Mouse (Mus musculus): ENCODE results near the gene Rpn2.
A peak's percentile ranks its signal among the peaks of the same experiment; 100 is the strongest.

Rpn2 gene

DNA sequence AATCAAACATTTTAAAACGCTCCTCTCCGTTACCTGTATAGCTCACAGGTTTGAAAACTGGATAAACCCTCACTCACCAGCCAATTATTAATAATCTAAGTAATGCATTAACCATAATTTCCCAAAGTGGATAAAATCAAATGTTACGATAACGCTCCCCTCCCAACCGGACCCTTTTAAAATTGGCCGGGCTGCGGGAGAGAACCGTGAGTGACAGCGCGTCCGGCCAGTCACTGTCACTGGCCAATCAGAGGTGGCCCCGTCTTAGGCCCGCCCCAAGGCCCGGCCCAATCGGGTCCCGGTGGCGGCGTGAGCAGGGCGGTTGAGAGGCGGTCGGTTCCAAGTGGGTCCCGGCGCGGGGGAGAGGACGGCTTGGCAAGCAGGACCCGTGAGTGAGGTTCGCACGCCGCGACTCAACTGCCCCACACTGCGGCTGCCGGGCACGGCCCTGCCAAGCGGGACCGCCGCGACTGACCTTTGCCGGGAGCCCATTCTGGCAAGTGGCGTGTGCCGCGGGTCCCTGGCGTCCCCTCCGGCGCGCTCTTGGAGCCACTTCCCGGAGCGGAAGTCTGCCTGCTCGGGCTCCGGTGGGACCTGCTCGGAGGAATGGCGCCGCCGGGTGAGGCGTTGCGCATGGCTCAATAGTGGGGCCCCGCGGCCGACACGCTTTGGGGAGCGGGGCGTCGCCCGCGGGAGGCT lies at the start of gene Rpn2:
Rpn2 (plus strand) TSS at position 301 of the 699 bp plus-strand sequence.
- peak; percentile 88 for DNase-seq (ENCODE audit: low read depth, low spot score)

DNA sequence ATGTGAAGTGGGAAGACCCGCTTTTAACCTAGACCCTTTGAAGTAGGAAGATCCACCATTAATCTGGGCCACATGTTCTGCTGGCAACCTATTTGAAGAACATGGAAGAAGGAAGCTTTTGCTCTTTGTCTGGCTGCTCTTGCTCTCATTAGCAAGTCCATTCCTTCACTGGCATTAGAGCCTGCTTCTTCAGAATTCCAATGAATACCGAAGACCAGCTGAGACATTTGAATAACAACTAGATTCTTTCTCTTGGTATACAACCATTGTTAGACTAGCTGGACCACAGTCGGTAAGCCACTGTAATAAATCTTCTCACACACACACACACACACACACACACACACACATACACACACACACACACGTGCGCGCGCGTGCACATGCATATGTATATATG lies 42.9 kb upstream of the Rpn2 start:
- DNase-seq (ENCODE audit: low read depth, low spot score), result no peak

DNA sequence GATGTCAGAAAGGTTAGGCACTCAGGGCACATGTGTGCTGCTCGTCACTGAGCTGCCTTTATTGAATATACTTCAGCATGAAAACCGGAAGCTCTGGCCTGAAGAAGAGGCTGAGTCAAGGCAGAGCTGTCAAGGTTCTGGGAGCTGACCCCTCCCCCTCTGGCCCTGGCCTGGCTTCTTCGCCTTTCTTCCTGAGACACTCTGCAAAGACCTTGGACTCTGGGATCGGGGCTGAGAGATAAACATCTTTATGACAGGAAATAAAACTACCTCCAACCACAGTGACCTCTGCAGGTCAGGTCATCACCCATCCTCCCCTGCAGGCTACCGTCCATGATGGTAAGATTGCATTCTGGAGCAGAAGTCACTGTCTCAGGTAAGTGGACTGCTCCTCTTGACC lies 33.8 kb upstream of the Rpn2 start:
- no peak for DNase-seq (ENCODE audit: low read depth, low spot score)

DNA sequence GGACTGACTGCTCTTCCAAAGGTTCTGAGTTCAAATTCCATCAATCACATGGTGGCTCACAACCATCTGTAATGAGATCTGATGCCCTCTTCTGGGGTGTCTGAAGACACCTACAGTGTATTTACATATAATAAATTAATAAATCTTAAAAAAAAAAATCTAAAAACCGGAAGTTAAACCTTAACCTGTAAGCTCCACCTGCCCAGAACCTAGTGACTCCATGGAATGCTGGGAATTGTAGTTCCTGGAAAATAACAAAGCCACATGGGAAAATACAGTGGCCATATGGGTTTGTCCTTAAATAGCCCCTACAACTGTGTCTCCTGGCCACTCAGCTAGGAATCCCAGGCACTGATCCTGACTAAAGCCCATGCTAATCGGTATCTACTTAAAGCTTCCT lies 33.2 kb upstream of the Rpn2 start:
- DNase-seq (ENCODE audit: low read depth, low spot score), result peak; percentile 38

DNA sequence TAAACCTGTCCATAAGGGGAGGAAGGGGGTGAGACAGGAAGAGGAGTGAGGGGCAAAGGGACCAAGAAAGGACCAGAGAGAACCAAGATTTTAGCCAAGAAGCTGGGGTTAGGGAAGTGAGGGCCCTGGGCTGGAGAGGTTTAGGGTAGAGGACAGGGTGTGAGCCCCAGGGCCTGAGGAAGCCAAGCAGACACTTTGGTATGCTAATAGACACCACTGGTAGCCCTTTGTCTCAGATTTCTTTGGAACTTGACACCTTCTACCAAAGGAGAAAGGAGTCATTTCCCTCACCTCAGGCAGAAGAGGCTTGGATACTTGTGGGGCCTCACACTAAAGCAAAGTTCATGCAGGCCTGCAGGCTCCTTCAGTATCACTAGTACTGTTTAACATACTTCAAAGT lies 30.7 kb upstream of the Rpn2 start:
- no peak for DNase-seq (ENCODE audit: low read depth, low spot score)

DNA sequence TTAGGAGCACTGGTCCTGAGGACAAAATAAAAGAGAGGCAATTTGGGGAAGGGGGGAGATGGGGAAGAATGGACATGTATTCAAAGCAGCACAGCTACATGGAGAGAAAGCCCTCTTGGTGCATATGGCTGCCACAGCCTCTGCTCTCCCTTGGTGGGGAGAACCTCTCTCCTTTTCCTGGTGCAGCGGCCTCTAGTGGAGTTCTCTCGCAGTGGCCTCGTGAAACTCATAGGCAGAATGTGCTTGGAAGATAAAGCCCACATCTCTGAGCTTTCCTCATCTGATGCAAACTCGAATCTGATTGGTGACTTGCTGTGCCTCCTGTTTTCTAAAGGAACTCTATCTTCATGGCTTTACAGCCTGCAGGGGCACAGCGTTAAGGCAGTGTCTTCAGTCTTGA lies 19.1 kb upstream of the Rpn2 start:
- DNase-seq (ENCODE audit: low read depth, low spot score), result peak; percentile 45

DNA sequence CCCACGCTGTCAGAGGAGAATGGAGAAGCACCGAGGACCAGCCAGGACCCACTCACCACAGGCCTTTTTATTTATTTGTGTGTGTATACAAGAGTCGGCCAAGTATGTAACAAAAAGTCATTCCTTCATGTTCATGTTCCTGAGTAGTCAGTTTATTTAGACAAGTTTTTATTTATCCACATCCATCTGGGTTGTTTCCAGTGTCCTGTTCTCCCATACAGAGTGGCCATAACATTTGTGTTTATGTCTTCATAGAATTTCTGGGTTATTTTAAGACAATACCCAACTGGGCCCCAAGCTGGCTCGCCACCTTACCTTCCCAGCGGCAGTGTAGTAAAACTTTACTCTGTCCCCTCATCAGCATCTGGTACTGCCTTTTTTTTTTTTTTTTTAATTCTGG lies 16.9 kb upstream of the Rpn2 start:
- DNase-seq (ENCODE audit: low read depth, low spot score), result no peak

DNA sequence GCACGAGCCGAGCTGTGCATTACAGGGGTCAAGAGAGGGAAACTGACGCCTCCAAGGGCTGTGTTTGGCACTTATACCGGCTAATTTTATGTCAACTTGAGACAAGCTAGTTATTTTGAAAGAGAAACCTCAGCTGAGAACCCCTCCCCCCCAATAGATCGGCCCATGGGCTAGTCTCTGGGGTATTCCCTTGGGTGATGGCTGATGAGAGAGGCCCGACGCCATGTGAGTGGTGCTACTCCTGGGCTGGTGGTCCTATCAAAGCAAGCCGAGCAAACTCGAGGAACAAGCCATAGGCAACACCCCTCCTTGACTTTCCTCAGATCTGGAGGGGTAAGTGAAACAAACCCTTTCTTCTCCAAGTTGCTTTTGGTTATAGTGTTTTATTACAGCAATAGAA lies 16.3 kb upstream of the Rpn2 start:
- DNase-seq (ENCODE audit: low read depth, low spot score), result no peak

DNA sequence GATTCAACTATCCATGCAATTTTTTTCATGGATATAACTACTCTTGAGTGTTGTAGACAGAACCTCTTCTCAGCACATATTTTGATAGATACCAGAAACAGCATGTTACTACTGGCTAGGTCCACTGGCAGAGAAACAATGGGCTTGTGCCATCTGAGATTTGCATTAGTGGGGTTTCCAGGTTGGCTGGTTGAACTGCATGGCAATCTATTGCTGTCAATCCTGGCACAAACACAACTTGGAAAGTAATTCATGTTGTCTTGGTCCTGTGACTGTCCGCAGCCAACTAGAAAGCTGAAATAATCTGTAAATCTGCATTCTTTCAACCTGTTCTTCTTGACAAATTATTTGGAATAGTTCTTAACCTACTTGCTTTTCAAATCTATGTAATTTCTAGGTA lies 15.7 kb upstream of the Rpn2 start:
- no peak for DNase-seq (ENCODE audit: low read depth, low spot score)

DNA sequence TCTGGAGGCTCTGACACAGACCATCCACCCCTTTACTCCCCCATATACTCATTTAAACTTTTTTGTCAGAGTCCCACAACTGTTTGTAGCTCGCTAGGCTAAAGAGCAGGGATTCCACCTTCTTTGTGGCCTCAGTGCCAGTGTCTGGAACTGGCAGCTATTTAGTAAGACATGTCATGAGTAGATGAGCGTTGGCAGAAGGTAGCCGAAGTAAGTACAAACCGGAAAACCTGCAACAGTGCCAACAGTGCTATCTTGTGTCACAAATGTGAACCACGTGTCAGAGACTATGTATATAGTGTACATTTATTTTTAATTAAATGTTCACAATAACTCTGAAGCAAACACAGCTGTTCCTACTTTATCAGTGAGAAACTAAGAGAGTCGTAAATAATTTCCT lies 15.0 kb upstream of the Rpn2 start:
- DNase-seq (ENCODE audit: low read depth, low spot score), result no peak

DNA sequence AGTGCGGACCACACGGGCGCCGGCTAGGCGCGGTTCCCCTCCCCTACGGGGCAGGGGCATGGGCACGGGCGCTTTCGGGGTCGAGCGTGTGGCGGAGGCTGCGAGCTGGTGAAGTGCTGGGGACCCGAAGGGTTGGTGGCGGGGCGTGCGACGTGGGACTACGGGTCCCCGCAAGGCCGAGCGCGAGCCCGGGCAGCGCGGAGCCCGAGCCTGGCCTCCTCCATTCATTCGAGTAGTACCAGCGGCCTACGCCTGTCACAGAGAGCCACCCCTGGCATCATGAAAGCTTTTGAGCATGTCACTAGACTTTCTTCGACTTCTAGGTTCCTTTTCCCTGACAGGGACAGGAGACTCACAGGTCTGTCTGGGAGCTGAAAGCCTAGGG lies 591 bp downstream of the Rpn2 start, which contains the start of gene Mroh8:
Mroh8 (minus strand) TSS at position 134 of the 385 bp plus-strand sequence.
- no peak for DNase-seq (ENCODE audit: low read depth, low spot score)

DNA sequence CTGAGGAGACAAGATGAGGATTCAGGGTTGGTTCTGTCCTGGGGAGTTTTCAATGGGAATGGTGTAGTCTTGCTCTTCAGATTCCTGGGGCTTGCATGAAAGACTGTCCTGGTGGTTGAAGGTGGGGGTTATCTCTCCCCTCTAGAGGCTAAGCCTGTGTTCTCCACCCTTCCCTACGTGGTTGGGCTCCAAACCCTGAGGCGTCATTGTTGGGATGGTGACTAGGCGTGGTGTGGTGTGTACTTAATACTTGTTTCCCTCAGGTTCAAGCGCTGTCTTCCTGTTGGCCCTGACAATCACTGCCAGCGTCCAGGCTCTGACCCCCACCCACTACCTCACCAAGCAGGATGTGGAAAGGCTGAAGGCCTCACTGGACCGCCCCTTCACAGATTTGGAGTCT lies 4.5 kb downstream of the Rpn2 start:
- DNase-seq (ENCODE audit: low read depth, low spot score), result no peak

DNA sequence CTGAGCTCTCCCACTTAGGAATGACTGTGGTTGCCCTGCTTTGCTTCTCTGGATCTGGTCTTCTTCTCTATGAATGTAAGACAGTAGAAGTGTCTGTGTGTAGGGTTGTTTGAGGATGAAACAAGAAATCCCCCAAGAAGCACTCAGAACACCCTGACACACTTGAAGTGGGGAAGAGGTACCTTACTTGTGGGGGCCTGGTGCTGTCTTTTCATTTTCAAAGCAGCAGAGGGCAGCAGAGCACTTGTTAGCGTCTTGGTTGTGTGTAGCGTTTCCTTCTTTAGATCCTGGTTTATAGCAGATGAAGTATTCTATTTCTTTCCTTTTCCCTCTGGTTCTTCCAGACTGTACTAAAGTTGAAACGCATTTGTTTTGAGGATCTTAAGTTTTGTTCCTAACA lies 8.7 kb downstream of the Rpn2 start:
- peak; percentile 41 for DNase-seq (ENCODE audit: low read depth, low spot score)

DNA sequence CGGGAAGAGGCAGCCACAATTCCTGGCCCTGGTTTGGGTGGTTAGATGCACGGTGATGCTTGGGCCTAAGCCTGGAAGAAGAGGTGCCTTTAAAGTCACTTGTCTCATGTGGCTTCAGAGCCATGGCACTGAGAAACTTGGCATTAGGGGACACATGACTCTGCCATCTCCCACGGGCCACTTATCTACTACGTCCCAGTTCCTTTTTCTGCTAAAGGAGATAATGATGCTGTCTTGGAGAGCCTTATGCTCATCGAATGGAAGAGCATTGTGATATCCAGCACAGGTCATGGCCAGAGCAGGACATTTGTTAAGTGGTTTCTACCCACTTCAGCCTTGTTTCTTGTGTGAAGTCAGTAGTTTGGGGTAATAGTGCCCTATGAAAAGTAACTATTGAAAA lies 10.2 kb downstream of the Rpn2 start:
- DNase-seq (ENCODE audit: low read depth, low spot score), result no peak

DNA sequence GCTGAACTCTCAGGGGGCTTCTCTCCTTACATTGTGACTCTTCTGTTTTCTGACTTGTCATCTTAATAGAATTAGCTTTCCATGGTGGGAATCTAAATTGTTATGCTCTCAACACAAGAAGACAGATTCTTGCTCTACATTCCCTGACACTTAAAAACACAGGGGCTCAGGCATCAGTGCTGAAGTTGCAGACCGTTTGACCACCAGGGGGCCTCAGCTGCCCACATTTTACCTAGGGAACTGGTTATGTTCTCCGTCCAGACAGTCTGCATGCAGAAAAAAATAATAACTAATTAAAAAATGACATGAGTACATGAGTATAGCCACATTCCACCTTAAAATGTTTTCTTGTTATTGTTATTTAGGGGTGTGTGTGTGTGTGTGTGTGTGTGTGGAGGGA lies 13.3 kb downstream of the Rpn2 start:
- DNase-seq (ENCODE audit: low read depth, low spot score), result peak; percentile 52

DNA sequence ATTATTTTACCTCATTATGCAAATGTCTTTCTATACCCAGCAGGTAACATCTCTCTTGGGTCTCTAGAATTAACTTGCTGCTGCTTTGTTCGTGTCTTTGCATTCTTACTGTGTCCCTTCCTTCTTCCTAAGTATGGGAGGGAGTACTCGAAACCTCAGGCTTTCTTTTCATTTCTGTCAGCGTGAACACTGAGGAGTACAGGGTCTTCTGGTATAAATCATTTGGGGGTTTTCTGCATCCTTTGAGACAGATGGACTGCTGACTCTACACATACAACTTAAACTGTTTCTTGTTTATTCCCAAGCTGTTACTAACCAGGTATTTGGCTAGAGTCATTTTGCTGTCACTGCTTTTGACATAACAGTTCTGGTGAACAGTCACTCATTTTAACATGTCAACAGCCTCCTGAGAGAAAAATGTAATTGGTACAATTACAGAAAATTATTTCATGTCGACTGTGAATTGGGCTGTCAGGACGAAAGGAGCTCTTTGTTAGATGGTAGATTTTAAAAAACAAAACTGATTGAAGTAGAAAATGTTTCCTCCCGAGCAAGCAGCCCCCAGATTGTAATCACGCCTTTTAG lies 17.4 kb downstream of the Rpn2 start:
- no peak for DNase-seq (ENCODE audit: low read depth, low spot score)

DNA sequence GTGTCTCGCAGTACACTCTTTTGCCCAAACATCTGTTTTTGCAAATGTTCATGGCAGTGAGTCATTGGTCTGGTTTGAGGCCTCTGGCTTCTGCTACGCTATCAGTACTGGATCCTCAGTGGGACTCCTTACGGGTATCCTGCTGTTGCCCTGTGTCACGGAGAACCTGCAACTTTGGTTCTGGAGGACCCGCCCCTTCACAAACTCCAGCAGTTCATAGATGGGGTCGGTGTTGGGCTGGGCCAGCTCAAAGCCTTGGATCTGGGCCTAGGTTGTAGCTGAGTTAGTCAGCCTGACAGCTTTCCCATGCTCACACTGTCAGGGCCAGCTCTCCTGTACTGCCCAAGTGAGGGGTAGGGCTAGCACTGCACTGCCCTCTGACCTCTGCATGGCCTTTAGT lies 21.2 kb downstream of the Rpn2 start:
- no peak for DNase-seq (ENCODE audit: low read depth, low spot score)

DNA sequence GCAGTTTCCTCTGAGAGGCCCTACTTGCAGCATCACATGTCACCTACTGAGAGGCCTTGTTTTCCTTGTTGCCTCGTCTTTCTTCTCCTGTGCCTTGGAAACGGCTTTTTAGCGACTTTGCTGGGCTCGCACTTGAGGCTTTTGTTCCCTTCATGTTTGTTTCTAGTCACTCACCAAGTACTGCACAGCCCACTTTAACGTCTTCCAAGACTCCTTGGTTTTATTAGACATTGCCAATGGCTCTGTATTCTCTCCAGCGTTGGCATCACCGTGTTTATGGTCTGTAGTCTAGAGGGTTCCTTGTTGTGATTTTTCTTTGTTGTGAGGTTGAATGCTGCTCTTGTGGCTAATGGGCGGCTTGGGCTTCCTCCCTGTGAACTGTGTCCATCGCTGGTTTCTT lies 24.3 kb downstream of the Rpn2 start:
- DNase-seq (ENCODE audit: low read depth, low spot score), result no peak

DNA sequence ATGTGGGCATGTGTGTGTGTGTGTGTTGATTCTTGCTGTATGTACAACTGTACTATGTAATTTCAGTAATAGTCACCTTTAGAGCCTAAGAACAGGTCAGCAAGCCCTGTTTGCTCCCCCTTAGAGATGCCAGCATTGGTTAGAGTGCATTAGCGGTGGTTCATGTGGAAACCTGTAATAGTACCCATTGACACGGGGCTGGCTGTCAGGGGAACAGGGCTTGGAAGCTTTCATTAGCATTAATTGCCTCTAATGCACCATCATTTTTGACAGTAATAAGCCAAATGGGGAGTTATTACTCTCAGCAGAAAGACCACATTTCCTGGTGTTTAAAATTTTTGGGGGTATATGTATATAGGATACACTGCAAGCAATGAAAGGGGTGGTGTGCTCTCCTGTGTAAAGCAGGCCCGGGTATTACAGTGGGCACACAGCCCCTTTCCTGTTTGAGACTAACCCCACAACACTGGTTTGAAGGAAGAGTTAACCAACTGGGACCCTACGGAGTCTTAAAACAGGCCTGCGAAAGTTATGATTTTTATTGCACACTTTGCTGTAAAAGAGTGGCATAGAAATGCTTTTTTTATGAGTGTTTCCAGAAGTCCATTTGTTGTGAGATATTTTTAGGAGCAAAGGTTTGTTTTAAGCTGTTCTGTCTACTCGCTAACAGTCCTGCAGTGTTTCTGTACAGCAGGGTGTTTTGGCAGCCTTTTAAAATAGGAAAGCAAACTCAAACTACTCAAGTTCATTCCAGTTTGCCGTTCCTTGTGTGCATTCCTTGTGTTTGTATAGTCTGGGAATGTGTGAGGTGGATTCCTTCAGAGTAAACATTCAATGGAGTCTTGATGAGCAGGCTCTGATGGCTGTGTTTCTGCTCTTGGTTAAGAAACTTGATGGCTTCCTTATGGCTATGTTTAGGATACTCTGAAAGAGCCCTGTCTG lies 27.5 kb downstream of the Rpn2 start:
- no peak for DNase-seq (ENCODE audit: low read depth, low spot score)

DNA sequence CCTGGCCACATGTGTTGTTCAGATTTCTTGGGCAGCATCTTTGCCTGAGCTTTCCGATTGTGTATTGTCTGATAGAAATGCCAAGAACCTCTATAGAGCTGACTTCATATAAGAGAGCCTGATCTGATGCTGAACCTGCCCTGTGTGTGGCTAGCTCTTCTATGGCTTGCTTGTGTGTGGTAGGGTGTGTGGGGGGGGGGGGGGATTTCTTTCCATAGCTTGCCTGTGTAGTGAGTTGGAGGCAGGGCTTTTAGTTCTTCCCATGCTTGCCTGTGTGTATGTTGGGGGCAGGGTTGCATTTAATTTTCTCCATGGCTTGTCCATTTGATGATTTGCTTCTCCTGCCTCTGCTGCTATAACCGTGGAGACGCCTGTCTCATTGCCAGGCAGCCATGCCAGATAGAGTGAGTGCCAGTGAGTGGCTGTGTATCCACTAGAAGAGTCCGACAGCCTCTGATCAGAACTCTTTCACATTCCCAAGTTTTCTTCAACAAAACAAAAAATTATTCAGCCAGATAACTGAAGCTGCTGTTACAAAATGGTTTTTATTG lies 29.0 kb downstream of the Rpn2 start:
- no peak for DNase-seq (ENCODE audit: low read depth, low spot score)

DNA sequence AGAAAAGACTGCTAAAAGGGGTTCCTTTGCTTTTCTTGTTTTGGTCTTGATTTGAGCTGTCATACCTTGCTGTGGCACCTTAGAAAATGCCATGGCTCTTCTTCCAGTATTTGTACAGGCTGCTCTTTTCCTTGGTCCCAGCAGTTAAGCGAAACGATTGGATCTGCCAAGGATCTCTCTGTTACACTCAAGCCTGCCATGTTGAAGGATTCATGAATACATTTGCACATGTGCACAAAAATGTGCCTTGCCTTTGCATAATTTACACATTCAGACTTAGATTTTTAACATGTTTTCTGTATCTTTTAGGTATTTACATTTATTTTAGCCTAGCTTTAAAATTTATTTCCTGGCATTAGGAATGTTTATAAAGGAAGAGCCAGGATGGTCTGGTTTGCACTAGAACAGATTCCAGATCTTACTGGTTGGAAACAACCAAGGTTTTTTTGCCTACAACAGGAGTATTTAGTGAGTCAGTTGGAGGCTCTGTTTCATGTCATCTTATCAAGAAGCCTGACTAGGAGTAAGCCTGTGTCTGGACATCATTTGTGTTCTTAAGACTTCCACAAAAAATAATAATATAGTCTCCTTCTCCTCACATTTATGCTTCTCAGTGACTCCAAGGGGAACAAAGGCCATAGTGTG lies 29.6 kb downstream of the Rpn2 start:
- no peak for DNase-seq (ENCODE audit: low read depth, low spot score)

DNA sequence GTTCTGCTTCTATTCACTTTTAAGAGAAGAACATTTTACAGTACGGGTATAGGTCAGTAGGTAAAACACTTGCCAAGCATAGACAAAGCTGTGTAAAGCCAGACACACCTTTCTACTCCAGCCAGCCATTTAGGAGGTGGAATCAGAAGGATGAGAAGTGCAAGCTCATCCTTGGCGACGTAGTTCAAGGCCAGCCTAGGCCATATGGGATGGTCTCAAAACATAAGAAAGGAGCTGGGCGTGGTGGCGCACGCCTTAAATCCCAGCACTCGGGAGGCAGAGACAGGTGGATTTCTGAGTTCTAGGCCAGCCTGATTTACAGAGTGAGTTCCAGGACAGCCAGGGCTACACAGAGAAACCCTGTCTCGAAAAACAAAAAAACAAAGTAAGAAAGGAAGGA lies 30.8 kb downstream of the Rpn2 start:
- no peak for DNase-seq (ENCODE audit: low read depth, low spot score)
